Mouse (Mus musculus): ENCODE results near the gene Trhr2. TPM values are rescaled to one million over a fixed set of nuclear protein-coding genes. Genes with fewer than 3 reads are reported as not detected.

Gene Trhr2
- polyA plus RNA-seq, 1 experiment from 2014 or later = not detected

DNA sequence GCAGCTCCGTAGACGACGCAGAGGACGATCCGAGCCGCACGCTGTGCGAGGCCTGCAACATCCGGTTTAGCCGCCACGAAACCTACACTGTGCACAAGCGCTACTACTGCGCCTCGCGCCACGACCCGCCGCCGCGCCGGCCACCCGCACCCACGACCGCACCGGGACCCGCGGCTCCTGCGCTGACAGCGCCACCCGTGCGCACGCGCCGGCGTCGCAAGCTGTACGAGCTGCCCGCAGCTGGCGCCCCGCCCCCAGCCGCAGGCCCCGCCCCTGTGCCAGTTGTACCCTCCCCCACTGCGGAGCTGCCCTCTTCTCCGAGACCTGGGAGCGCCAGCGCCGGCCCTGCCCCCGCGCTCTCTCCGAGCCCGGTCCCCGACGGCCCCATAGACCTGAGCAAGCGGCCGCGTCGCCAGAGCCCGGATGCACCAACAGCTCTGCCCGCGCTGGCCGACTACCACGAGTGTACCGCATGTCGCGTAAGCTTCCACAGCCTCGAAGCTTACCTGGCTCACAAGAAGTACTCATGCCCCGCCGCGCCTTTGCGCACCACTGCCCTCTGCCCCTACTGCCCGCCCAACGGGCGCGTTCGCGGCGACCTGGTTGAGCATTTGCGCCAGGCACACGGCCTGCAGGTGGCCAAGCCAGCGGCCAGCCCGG lies 24.2 kb downstream of the Trhr2 start:
- Histone ChIP-seq H3K4me1 (ENCODE audit: control insufficient read depth, insufficient read depth, low read length) (peaks cover 16% of the 10 kb centered on the region; the same call in 1 of the 2 replicates), H3K36me3 (ENCODE audit: control insufficient read depth, insufficient read depth, low read length) (peaks cover 16% of the 10 kb centered on the region), H3K9me3 (ENCODE audit: control insufficient read depth, low read length) (no peaks in the 10 kb centered on the region), H3K4me3 (ENCODE audit: low read length) (peak overlapping the region; percentile 54), H3K9ac (ENCODE audit: low read depth, low read length) (peak overlapping the region; percentile 61), H3K4me2 (replicated peaks; ENCODE audit: low read depth, low read length) (peak overlapping the region; percentile 90), H3K27ac (ENCODE audit: low read depth, low read length) (no peak overlapping the region), H3K27me3 (ENCODE audit: control insufficient read depth, insufficient read depth, low read length) (peaks cover 38% of the 10 kb centered on the region)
- WGBS = 6% methylated on average over 78 of the region's 81 CpGs
- peak; percentile 51 for ATAC-seq (ENCODE audit: low FRiP score, low TSS enrichment)

DNA sequence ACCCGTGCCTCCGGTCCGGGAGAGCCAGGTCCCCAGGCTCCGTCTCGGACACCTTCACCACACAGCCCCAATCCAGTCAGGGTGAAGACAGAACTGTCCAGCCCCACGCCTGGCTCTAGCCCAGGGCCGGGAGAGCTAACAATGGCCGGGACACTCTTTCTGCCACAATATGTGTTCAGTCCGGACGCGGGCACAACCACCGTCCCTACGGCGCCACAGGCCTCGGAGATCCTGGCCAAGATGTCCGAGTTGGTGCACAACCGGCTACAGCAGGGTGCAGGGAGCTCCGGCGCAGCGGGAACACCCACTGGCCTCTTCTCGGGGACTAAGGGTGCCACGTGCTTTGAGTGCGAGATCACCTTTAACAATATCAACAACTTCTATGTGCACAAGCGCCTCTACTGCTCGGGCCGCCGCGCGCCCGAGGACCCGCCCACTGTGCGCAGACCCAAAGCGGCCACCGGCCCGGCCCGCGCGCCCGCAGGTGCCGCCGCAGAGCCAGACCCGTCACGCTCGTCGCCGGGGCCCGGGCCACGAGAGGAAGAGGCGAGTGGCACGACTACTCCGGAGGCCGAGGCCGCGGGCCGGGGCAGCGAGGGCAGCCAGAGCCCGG lies 24.8 kb downstream of the Trhr2 start:
- H3K36me3 ChIP-seq (ENCODE audit: control insufficient read depth, insufficient read depth, low read length) = peaks cover 16% of the 10 kb centered on the region
- H3K27me3 ChIP-seq (ENCODE audit: control insufficient read depth, insufficient read depth, low read length) = peaks cover 38% of the 10 kb centered on the region
- H3K27ac ChIP-seq (ENCODE audit: low read depth, low read length) = no peak overlapping the region
- H3K4me2 ChIP-seq (replicated peaks; ENCODE audit: low read depth, low read length) = peak overlapping the region; percentile 90
- H3K9ac ChIP-seq (ENCODE audit: low read depth, low read length) = peak overlapping the region; percentile 61
- ATAC-seq (ENCODE audit: low FRiP score, low TSS enrichment) = peak; percentile 19
- no peaks in the 10 kb centered on the region for H3K9me3 ChIP-seq (ENCODE audit: control insufficient read depth, low read length)
- peak overlapping the region; percentile 54 for H3K4me3 ChIP-seq (ENCODE audit: low read length)
- H3K4me1 ChIP-seq (ENCODE audit: control insufficient read depth, insufficient read depth, low read length) = peaks cover 20% of the 10 kb centered on the region; the same call in 1 of the 2 replicates
- WGBS = 17% methylated on average over 43 of the region's 57 CpGs

DNA sequence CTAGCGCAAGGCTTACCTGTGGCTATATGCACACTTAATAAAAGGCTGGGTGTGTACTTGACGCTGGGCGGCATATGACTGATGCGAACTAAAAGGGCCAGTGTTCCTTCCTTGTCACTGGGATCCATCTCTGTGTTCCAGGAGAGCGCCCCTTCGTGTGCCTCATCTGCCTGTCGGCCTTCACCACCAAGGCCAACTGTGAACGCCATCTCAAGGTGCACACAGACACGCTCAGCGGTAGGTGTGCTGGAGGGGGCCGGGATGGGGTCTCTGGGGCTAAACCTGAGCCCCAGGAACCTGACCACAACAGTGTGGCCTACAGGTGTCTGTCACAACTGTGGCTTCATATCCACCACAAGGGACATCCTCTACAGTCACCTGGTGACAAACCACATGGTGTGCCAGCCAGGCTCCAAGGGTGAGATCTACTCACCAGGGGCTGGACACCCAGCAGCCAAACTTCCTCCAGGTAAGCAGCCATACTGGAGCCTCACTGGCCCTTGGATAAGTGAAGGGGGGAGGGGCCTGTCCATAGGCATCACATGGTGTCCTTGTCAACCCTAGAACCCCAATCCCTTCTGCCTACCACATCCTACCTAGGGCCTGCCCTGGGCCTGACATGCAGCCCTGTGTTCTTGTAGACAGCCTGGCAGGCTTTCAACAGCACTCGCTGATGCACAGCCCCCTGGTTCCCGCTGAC lies 25.6 kb downstream of the Trhr2 start:
- Histone ChIP-seq H3K9me3 (ENCODE audit: control insufficient read depth, low read length) (no peaks in the 10 kb centered on the region), H3K4me1 (ENCODE audit: control insufficient read depth, insufficient read depth, low read length) (peaks cover 20% of the 10 kb centered on the region; the same call in 1 of the 2 replicates), H3K27me3 (ENCODE audit: control insufficient read depth, insufficient read depth, low read length) (peaks cover 38% of the 10 kb centered on the region), H3K4me3 (ENCODE audit: low read length) (no peak overlapping the region), H3K36me3 (ENCODE audit: control insufficient read depth, insufficient read depth, low read length) (peaks cover 16% of the 10 kb centered on the region), H3K27ac (ENCODE audit: low read depth, low read length) (no peak overlapping the region), H3K9ac (ENCODE audit: low read depth, low read length) (no peak overlapping the region), H3K4me2 (replicated peaks; ENCODE audit: low read depth, low read length) (no peak overlapping the region)
- no peak for ATAC-seq (ENCODE audit: low FRiP score, low TSS enrichment)
- WGBS = 90% methylated on average over 13 of the region's 13 CpGs

DNA sequence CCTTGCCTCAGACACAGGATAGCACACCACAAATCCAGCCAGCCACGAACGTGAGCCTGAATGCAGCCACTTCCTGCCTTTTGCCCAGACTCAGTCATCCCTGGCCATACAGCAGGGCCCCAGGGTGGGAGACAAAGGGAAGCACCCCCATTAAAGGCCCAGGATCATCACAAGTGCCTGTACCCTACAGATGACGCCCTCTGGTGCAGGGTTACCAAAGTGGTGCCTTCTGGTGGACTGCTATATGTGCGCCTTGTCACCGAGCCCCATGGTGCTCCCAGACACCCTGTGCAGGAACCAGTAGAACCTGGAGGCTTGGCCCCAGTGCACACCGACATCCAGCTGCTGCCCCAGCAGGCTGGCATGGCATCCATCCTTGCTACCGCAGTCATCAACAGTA lies 27.0 kb downstream of the Trhr2 start:
- H3K27me3 ChIP-seq (ENCODE audit: control insufficient read depth, insufficient read depth, low read length) = peaks cover 38% of the 10 kb centered on the region
- WGBS = 87% methylated on average over 7 of the region's 7 CpGs

DNA sequence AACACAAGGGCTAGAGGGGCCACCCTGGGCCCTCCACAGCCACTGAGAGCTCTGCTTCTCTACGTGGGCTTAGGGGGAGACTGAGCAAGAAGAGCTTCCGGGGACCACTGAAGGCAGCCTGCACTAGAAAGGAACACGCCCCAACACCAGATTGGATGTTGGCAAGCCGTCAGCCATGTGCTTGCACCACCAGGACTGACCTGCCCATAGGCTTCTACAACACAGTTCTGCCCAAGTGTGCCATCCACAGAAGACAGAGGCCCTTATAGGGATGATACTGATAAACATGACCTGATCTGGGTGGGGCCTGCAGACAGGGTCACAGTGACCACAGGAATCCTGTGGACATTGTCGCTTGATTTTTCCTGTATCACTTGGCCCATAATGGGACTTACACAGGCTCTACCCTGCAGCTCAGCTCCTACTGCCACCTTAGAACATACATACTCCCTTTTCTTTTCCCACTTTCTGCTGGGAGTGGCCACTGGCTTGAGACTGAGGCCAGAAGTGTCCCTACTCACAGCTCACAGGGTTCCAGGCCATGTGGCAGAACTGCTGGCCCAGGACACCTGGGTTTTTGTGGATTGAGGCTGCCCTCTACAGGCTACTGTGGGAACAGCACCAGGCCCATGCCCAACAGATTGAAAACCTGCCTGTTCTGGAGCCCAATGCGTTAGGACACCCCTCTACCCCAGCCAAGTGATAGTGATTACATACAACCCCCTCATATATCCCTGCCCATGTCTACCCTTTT lies 27.6 kb downstream of the Trhr2 start:
- no peaks in the 10 kb centered on the region for H3K9me3 ChIP-seq (ENCODE audit: control insufficient read depth, low read length)
- peaks cover 36% of the 10 kb centered on the region for H3K27me3 ChIP-seq (ENCODE audit: control insufficient read depth, insufficient read depth, low read length)
- WGBS = 71% methylated on average over 6 of the region's 6 CpGs
- no peak overlapping the region for H3K9ac ChIP-seq (ENCODE audit: low read depth, low read length)
- no peak for ATAC-seq (ENCODE audit: low FRiP score, low TSS enrichment)
- peaks cover 22% of the 10 kb centered on the region for H3K36me3 ChIP-seq (ENCODE audit: control insufficient read depth, insufficient read depth, low read length)
- H3K27ac ChIP-seq (ENCODE audit: low read depth, low read length) = no peak overlapping the region
- peaks cover 20% of the 10 kb centered on the region; the same call in 1 of the 2 replicates for H3K4me1 ChIP-seq (ENCODE audit: control insufficient read depth, insufficient read depth, low read length)
- H3K4me2 ChIP-seq (replicated peaks; ENCODE audit: low read depth, low read length) = no peak overlapping the region
- H3K4me3 ChIP-seq (ENCODE audit: low read length) = no peak overlapping the region

More for the DNA sequence above, 27.0 kb downstream of the Trhr2 start:
- Histone ChIP-seq H3K27ac (ENCODE audit: low read depth, low read length) (no peak overlapping the region), H3K9ac (ENCODE audit: low read depth, low read length) (no peak overlapping the region), H3K4me1 (ENCODE audit: control insufficient read depth, insufficient read depth, low read length) (peaks cover 20% of the 10 kb centered on the region; the same call in 1 of the 2 replicates), H3K36me3 (ENCODE audit: control insufficient read depth, insufficient read depth, low read length) (peaks cover 16% of the 10 kb centered on the region), H3K4me2 (replicated peaks; ENCODE audit: low read depth, low read length) (no peak overlapping the region), H3K4me3 (ENCODE audit: low read length) (no peak overlapping the region), H3K9me3 (ENCODE audit: control insufficient read depth, low read length) (no peaks in the 10 kb centered on the region)
- ATAC-seq (ENCODE audit: low FRiP score, low TSS enrichment) = no peak

DNA sequence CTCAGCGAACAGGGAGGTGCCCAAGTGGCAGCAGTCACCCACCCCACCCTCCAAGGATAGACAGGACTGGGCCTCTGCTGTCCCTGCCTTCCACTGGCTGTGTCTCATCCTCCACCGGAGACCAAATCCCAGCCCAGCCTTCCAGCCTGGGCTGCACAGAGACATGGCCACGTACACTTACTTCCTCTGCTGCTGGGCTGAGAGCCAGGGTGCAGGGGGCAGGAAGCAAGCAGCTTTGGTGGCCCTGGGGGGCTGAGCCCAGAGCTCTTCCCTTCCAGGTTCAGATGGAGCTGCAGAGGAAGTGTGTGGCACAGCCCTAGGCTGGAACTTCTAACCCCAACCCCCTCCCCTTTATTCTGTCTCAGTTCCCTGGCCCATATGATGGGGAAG lies 29.4 kb downstream of the Trhr2 start:
- Histone ChIP-seq H3K9ac (ENCODE audit: low read depth, low read length) (no peak overlapping the region), H3K27ac (ENCODE audit: low read depth, low read length) (peak overlapping the region; percentile 59; the same call in 1 of the 2 replicates), H3K36me3 (ENCODE audit: control insufficient read depth, insufficient read depth, low read length) (peaks cover 22% of the 10 kb centered on the region), H3K27me3 (ENCODE audit: control insufficient read depth, insufficient read depth, low read length) (peaks cover 19% of the 10 kb centered on the region), H3K4me3 (ENCODE audit: low read length) (no peak overlapping the region), H3K9me3 (ENCODE audit: control insufficient read depth, low read length) (no peaks in the 10 kb centered on the region), H3K4me2 (replicated peaks; ENCODE audit: low read depth, low read length) (no peak overlapping the region), H3K4me1 (ENCODE audit: control insufficient read depth, insufficient read depth, low read length) (peaks cover 10% of the 10 kb centered on the region; the same call in 1 of the 2 replicates)
- 59% methylated on average over 3 of the region's 3 CpGs for WGBS
- no peak for ATAC-seq (ENCODE audit: low FRiP score, low TSS enrichment)

DNA sequence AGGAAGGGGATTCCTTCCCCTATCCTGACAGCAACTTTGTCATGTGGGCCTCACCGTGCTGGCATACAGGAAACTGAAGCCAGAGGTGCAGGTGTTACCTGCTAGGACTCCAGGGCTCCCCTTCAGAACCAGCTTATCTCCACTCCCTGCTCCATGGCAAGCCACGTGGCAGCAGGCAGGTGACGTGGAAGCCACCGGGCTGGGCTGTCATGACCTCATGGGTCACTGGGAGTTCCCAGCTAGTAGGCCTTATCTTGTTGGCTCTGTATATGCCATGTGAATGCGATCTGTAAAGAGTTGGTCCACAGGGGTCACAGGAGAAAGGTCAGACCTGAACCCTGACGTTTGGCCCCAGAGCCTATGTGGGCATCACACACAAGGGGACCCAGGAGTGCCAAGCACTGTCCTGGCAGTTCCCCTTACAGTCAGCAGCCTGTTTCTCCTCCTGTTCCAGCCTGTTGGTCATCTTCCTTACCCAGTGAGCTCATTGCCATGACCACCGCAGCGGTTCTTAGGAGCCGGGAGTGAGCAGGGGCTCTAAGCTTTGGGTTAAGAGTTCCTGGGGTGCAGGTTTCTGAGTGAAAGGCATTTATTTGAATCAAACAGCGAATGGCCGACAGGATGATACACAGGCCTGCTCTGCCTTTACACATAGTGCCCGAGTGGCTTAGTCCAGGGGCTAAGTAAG lies 30.0 kb downstream of the Trhr2 start:
- Histone ChIP-seq H3K27ac (ENCODE audit: low read depth, low read length) (peak overlapping the region; percentile 59; the same call in 1 of the 2 replicates), H3K27me3 (ENCODE audit: control insufficient read depth, insufficient read depth, low read length) (peaks cover 13% of the 10 kb centered on the region), H3K9ac (ENCODE audit: low read depth, low read length) (no peak overlapping the region), H3K4me3 (ENCODE audit: low read length) (no peak overlapping the region), H3K9me3 (ENCODE audit: control insufficient read depth, low read length) (no peaks in the 10 kb centered on the region), H3K4me1 (ENCODE audit: control insufficient read depth, insufficient read depth, low read length) (peaks cover 11% of the 10 kb centered on the region; the same call in 1 of the 2 replicates), H3K4me2 (replicated peaks; ENCODE audit: low read depth, low read length) (no peak overlapping the region), H3K36me3 (ENCODE audit: control insufficient read depth, insufficient read depth, low read length) (peaks cover 22% of the 10 kb centered on the region)
- no peak for ATAC-seq (ENCODE audit: low FRiP score, low TSS enrichment)
- WGBS = 82% methylated on average over 12 of the region's 12 CpGs

DNA sequence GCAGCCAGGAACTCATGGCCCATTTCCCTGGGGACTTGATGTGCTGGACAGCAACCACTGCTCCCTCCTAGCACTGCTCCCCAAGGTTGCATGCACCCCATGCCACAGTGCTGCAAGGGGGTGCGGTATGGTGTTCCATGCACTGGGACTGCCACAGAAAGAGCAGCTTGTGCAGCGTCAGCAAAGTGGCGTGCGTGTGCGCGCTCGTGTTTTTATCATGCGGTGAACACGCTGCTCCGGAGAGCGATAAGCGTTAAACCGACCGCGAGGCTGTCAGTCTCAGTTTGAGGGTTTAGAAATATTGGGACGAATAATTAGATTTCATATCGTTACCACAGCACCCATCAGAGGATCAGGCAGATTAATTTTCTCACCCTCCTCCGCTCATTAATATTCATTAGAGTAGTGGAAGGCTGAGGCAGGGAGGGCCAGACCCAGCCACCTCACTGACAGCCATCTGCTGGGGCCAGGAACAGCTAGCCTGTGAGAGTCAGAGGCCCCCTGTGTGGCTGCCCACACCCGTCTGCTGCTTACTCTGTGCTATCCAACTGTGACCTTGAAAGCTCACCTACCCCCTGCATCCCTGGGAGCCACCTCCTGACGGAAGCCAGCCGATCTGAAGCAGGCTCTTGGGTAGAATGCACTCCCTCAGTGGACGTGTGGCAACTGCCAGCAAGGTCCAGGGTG lies 30.9 kb downstream of the Trhr2 start:
- no peak overlapping the region for H3K27ac ChIP-seq (ENCODE audit: low read depth, low read length)
- H3K9ac ChIP-seq (ENCODE audit: low read depth, low read length) = no peak overlapping the region
- peaks cover 13% of the 10 kb centered on the region; the same call in 1 of the 2 replicates for H3K4me1 ChIP-seq (ENCODE audit: control insufficient read depth, insufficient read depth, low read length)

More for the DNA sequence above, 30.9 kb downstream of the Trhr2 start:
- Histone ChIP-seq H3K4me3 (ENCODE audit: low read length) (no peak overlapping the region), H3K27me3 (ENCODE audit: control insufficient read depth, insufficient read depth, low read length) (peaks cover 5% of the 10 kb centered on the region; the same call in 1 of the 2 replicates), H3K9me3 (ENCODE audit: control insufficient read depth, low read length) (no peaks in the 10 kb centered on the region), H3K4me2 (replicated peaks; ENCODE audit: low read depth, low read length) (no peak overlapping the region), H3K36me3 (ENCODE audit: control insufficient read depth, insufficient read depth, low read length) (peaks cover 18% of the 10 kb centered on the region)
- 82% methylated on average over 22 of the region's 22 CpGs for WGBS
- ATAC-seq (ENCODE audit: low FRiP score, low TSS enrichment) = no peak

Data from kidney, embryonic 14.5 days (tissue).